Mouse (Mus musculus): ENCODE measurements around the gene Pdzd3.

- TF ChIP-seq CTCF (IDR thresholded peaks at IDR 0.05), result no peak
- TF ChIP-seq EP300 (IDR thresholded peaks at IDR 0.05), result no peak
Measured at GRCm38 (mm10) chr9:44213538-44213937, 37.7 kb downstream of the Pdzd3 start.

Measured in lung, postnatal 0 days (tissue).